Mouse (Mus musculus): ENCODE measurements around the gene Pdia5.

DNA sequence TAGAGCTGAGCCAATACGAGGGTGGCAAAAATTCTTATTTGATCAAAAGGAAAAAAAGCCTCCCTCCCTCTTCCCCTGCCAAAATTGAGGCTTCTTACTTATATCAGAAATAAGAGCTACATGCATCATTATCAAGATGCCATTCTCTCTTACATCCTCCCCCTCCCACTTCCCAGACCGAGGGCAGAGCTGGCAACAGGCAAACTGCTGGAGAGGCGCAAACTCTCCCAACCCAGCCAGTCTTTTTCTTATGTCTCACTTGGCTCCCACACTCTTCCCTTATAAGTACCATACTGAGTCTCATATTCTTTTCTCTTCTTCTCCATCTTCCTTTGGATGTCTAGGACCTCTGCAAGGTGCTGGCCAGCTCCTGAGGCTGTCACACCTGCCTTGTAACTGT, 44.0 kb upstream of the Pdia5 start:
- TF ChIP-seq TAL1 (IDR thresholded peaks at IDR 0.05; ENCODE audit: low read length) = no peak
- no peak for TF ChIP-seq GATA1 (IDR thresholded peaks at IDR 0.05; ENCODE audit: low read length)
